Mouse (Mus musculus) liver, embryonic 18 days (tissue): ENCODE results near the gene Angel1. TPM values are rescaled to one million over a fixed set of nuclear protein-coding genes. Genes with fewer than 3 reads are reported as not detected.

ENCODE experiments used
- polyA plus RNA-seq: library from polyadenylated mRNA; depleted of rRNA; stranded (reverse); fragments of >200 nt; gene quantifications from 2 replicates; pipeline ENCODE4 v1.2.3, GENCODE M21; 2012; rRNA removed

Gene Angel1
- 0.93 and 0.95 TPM in 2 replicates for polyA plus RNA-seq

DNA sequence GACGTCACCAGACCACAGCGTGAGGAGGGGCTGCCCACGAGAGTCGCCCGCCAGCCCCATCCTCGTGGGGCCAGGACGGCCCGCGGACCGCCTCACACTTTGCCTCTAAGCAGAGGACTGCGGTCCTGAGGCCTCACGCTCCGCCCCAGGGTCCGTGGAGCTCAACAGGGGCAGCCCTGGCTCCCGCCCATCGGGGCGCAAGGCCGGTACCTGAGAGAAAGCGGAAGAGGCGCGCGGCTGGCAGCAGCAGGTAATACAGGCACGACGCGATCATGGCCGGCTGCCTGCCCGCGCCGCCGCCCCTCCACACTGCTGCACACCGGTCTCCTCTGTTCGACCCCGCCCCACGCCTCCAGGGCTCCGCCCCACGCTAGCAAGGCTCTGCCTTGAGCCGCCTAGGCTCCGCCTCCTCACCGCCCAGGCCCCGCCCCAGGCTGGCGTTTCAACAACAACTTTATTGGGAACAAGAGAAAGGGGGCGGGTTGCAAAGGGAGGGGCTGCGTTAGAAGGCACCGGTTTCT lies at the start of gene Angel1:
TSS of gene Angel1 (minus strand) at position 341 of the 521 bp plus-strand sequence.

DNA sequence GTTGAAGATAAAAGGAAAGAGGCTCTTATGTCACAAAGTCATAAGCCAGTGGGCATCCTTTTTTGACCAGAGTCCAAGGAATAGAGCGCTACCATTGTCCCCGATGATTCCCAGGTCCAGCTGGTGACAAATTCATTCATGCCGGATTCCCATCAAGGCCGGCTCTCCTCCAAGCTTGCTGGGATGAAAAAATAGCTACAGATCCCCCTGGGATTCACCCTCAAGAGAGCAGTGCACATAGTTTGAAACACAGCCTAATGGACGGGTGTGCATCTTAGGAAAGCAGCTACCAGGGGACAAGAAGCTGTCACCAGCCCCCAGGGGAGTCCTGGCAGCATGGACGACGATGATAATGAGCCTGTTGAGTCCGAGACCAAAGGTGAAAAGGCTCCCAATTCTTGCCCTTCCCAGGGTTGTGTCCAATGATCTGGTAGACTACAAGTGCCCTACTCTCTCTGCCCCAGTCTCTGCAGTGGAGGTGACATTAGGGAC lies 8.1 kb upstream of the Angel1 start, which contains the start of gene Lrrc74a:
TSS of gene Lrrc74a (plus strand) at position 51 of the 492 bp plus-strand sequence.

DNA sequence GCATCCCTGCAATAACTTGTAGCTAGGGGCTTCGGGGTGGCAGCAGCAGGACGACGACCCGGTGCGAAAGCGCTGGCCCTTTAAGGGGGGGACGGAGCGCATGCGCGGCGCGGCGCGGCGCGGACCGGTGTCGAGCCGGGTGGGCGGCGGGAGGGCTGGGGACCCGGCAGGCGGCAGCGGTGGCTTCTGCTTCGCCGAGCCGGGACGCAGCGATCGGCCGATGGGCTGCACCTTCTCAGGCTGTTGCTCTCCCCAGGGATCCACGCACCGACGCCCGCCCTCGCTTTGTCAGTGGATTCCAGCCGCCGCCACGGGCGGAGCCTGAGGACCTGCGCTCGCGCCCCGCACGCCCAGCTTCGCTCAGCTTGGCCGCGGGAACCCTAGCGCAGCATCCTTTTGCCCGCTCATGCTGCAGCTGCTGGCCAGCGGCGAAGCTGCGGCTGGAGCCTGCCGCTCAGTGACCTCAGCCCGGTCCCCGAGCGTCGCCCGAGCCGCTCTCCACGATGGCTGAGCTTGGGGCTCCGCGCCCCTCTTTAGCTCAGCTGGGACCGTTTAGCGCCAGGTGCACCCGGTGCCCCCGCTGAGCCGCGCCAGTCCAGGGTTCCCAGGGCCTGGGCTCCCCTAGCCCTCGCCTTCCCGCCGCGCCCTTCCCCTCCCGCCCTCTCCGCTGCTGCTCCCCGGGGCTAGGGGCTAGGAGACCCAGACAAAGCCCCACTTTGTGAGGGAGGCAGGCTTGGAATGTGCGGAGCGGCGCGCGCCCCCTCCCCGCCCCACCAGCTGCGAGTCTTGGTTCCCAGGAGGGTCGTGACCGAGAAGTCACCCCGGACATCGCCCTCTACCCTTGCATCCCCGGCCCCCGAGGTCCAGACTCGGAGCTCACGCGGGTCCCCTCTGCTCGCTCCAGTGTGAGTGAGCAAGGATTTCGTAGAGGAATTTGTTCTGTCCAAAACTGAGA lies 47.4 kb downstream of the Angel1 start, which contains the start of gene Vash1:
TSS of gene Vash1 (plus strand) at position 110 of the 955 bp plus-strand sequence.

Other genes starting within 250 kb of the Angel1 start
- 0.74 and 0.87 TPM in 2 replicates for gene Vash1, start 47.8 kb downstream of the Angel1 start, polyA plus RNA-seq
- gene Lrrc74a, start 7.9 kb upstream of the Angel1 start, polyA plus RNA-seq = not detected in 2 replicates
- 2.8 and 3.9 TPM in 2 replicates for gene Irf2bpl, start 158.3 kb upstream of the Angel1 start, polyA plus RNA-seq
- gene Cipc, start 220.6 kb upstream of the Angel1 start, polyA plus RNA-seq = 5.5 and 5.8 TPM in 2 replicates